Mouse (Mus musculus) lung, embryonic 16.5 days (tissue): ENCODE results near the gene Snx11. TPM values are rescaled to one million over a fixed set of nuclear protein-coding genes. Genes with fewer than 3 reads are reported as not detected.
A peak's percentile ranks its signal among the peaks of the same experiment; 100 is the strongest.

Experiments used
- ATAC-seq: fragments of 200-750 bp; cut with Nextera tagmentation; 2 replicates; pipeline ENCODE4 v1.8.0; 2017; ENCODE audit warnings: low read depth, mild to moderate bottlenecking, moderate library complexity
- H3K27ac ChIP-seq: fragments of 300-500 bp; sonication (generic); 2 replicates; pipeline ENCODE4 v1.5.1; 2014; ENCODE audit warnings: mild to moderate bottlenecking, control low read depth, low read length
- H3K27me3 ChIP-seq: fragments of 300-500 bp; sonication (generic); 2 replicates; pipeline ENCODE4 v1.6.1; 2014; ENCODE audit warnings: low read depth, low read length, mixed read lengths; ENCODE audit not compliant: control insufficient read depth, insufficient read depth
- H3K36me3 ChIP-seq: fragments of 300-500 bp; sonication (generic); 2 replicates; pipeline ENCODE4 v1.6.1; 2014; ENCODE audit warnings: low read length; ENCODE audit not compliant: control insufficient read depth, insufficient read depth
- H3K4me1 ChIP-seq: fragments of 300-500 bp; sonication (generic); replicated peaks from 2 replicates; pipeline ENCODE4 v1.6.1; 2014; ENCODE audit warnings: low read length, mixed read lengths; ENCODE audit not compliant: control insufficient read depth, insufficient read depth
- H3K4me2 ChIP-seq: fragments of 300-500 bp; sonication (generic); 2 replicates; pipeline ENCODE4 v1.6.1; 2014; ENCODE audit warnings: low read depth, low read length, control low read depth
- H3K4me3 ChIP-seq: fragments of 300-500 bp; sonication (generic); 2 replicates; pipeline ENCODE4 v1.5.1; 2014; ENCODE audit warnings: mild to moderate bottlenecking, low read length, control low read depth
- H3K9ac ChIP-seq: fragments of 300-500 bp; sonication (generic); 2 replicates; pipeline ENCODE4 v1.6.1; 2014; ENCODE audit warnings: low read length, control low read depth
- H3K9me3 ChIP-seq: fragments of 300-500 bp; sonication (generic); 2 replicates; pipeline ENCODE4 v1.6.1; 2016; ENCODE audit warnings: low read length; ENCODE audit not compliant: control insufficient read depth
- WGBS: fragments of 180-500 bp; shearing (Covaris S2); extraction: QIAGEN DNeasy Blood & Tissue Kit; methylation state at CpG from one replicate; pipeline ENCODE4 v1.1.7; 2014; 5-methylcytosine and 5-hydroxymethylcytosine counted together
- polyA plus RNA-seq: library from polyadenylated mRNA; unstranded; fragments of >200 nt; fragmentation: Nextera tagmentation; extraction: Ambion mirVana; gene quantifications from 2 replicates; pipeline ENCODE4 v1.2.1, GENCODE M21; 2015

Snx11 gene
- polyA plus RNA-seq, 1 experiment from 2014 or later = 16.6 TPM

DNA sequence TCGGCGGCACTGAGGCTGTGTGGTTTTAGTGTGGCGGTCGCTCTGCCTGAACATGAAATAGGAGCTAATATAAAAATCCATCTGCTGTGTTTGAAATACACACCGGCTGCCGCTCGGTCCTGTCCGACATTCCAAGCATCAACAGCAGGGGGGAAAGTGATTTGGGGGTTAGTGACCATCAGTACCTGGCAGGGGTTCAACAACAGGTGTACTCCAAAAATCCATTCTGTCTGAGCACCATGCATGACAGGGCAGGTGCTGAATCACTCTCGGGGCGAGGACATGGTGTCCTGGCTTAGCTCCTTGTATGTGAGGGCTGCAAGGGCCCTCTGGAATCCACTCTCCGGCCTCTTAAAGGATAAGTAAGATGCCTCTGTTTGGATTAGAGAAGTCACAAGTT lies 41.0 kb downstream of the Snx11 start:
- Histone ChIP-seq H3K36me3 (no peaks in the 10 kb centered on the region), H3K9ac (peak overlapping the region; percentile 2; the same call in 1 of the 2 replicates), H3K9me3 (no peaks in the 10 kb centered on the region), H3K4me3 (peak overlapping the region; percentile 19), H3K4me2 (peak overlapping the region; percentile 53), H3K27ac (no peak overlapping the region), H3K27me3 (peaks cover 9% of the 10 kb centered on the region), H3K4me1 (peaks cover 10% of the 10 kb centered on the region)
- WGBS = 16% methylated on average over 11 of the region's 11 CpGs
- no peak for ATAC-seq

- 1% methylated on average over 19 of the region's 19 CpGs for WGBS
- Histone ChIP-seq H3K9ac (0 out of 2 replicates have a peak overlapping the region, but pooled peaks have one; percentile 1), H3K9me3 (no peaks in the 10 kb centered on the region), H3K4me2 (peak overlapping the region; percentile 53), H3K27me3 (peaks cover 5% of the 10 kb centered on the region), H3K36me3 (no peaks in the 10 kb centered on the region), H3K4me3 (peak overlapping the region; percentile 19), H3K4me1 (peaks cover 10% of the 10 kb centered on the region), H3K27ac (no peak overlapping the region)
- peak; percentile 83 for ATAC-seq
Observed at GRCm38 (mm10) chr11:96735908-96736307, 41.5 kb downstream of the Snx11 start.

DNA sequence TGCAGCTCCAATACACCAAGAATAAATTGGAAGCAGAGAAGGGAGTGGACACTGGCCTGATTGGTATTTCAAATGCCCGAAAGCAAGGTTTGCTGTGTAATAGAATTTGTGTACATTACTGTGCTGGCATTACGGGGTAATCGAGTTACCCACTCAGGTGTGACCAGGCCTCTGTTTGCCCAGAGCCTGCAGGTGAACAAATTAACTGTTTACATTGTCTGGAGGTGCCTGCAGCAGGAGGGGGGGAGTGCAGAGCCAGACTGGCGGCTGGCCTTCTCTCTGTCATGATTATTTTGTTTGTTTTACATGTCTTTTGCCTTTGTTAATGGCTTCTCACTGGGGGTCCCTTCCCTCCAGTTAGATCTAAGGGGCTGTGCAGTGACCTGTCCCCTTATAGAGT lies 44.7 kb downstream of the Snx11 start:
- Histone ChIP-seq H3K36me3 (no peaks in the 10 kb centered on the region), H3K27me3 (peaks cover 3% of the 10 kb centered on the region; the same call in 1 of the 2 replicates), H3K4me3 (no peak overlapping the region), H3K9me3 (no peaks in the 10 kb centered on the region), H3K4me2 (no peak overlapping the region), H3K9ac (no peak overlapping the region), H3K4me1 (peaks cover 10% of the 10 kb centered on the region), H3K27ac (no peak overlapping the region; the same call in 1 of the 2 replicates)
- 32% methylated on average over 4 of the region's 4 CpGs for WGBS
- ATAC-seq = peak; percentile 54; the same call in 1 of the 2 replicates

GRCm38 (mm10) chr11:96730327-96730726 lies 47.0 kb downstream of the Snx11 start:
- H3K36me3 ChIP-seq = no peaks in the 10 kb centered on the region
- H3K4me1 ChIP-seq = no peaks in the 10 kb centered on the region
- H3K27me3 ChIP-seq = no peaks in the 10 kb centered on the region
- 54% methylated on average over 5 of the region's 5 CpGs for WGBS
- H3K4me3 ChIP-seq = no peak overlapping the region
- no peak overlapping the region for H3K9ac ChIP-seq
- H3K27ac ChIP-seq = no peak overlapping the region
- no peak for ATAC-seq
- no peaks in the 10 kb centered on the region for H3K9me3 ChIP-seq
- no peak overlapping the region for H3K4me2 ChIP-seq

- Histone ChIP-seq H3K27ac (no peak overlapping the region), H3K9ac (no peak overlapping the region), H3K4me1 (no peaks in the 10 kb centered on the region), H3K4me3 (no peak overlapping the region), H3K36me3 (no peaks in the 10 kb centered on the region), H3K27me3 (no peaks in the 10 kb centered on the region), H3K4me2 (no peak overlapping the region), H3K9me3 (no peaks in the 10 kb centered on the region)
- 40% methylated on average over 9 of the region's 9 CpGs for WGBS
- no peak for ATAC-seq
Observed at GRCm38 (mm10) chr11:96729462-96729861, 47.9 kb downstream of the Snx11 start.

DNA sequence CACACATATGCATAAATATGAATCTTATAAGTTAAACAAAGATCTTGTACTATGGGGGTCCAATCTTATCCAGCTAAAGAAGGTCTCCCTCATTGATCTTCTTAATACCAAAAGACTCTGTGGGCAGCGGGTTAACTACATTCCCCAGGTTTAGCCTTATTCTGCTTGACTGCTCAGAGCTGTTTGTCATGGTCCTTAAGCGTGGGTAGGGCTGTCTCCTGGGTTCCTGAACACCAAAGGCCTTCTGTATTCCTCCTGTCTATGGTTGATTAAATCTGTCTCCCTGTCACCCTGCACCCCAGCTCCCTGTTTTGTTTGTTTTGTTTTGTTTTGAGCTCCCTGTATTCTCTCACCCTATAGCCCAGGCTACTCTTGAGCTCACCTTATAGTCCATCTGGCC lies 48.8 kb downstream of the Snx11 start:
- H3K27me3 ChIP-seq = no peaks in the 10 kb centered on the region
- no peaks in the 10 kb centered on the region for H3K36me3 ChIP-seq
- WGBS = 85% methylated on average over 2 of the region's 2 CpGs
- H3K9ac ChIP-seq = no peak overlapping the region
- H3K4me2 ChIP-seq = no peak overlapping the region
- ATAC-seq = no peak
- no peak overlapping the region for H3K27ac ChIP-seq
- H3K4me1 ChIP-seq = no peaks in the 10 kb centered on the region
- no peak overlapping the region for H3K4me3 ChIP-seq
- H3K9me3 ChIP-seq = no peaks in the 10 kb centered on the region

DNA sequence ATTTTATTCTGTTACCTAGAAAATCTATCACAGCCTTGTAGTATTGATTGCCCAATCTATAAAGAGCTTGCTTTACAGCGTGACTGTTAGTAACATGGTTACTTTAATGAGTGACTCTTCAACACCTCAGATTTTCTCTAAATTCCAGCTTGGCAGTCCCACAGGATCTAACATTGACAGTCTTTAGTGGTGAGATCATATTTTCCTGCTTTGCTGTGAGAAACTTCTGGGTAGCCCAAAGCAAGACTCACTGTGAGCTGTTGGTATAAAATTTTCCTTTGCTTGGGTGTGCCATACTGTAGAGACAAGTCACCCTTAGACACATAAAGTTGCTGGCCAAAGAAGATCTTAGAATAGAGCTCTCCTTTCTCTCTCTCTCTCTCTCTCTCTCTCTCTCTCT lies 51.5 kb downstream of the Snx11 start:
- 42% methylated on average over 1 of the region's 1 CpGs for WGBS
- no peak overlapping the region for H3K4me3 ChIP-seq
- no peak overlapping the region for H3K9ac ChIP-seq
- H3K4me2 ChIP-seq = no peak overlapping the region
- H3K4me1 ChIP-seq = no peaks in the 10 kb centered on the region
- no peaks in the 10 kb centered on the region for H3K36me3 ChIP-seq
- no peaks in the 10 kb centered on the region for H3K9me3 ChIP-seq
- H3K27ac ChIP-seq = no peak overlapping the region
- no peaks in the 10 kb centered on the region for H3K27me3 ChIP-seq
- no peak for ATAC-seq

- Histone ChIP-seq H3K9ac (no peak overlapping the region), H3K27me3 (no peaks in the 10 kb centered on the region), H3K4me3 (no peak overlapping the region), H3K4me1 (no peaks in the 10 kb centered on the region), H3K27ac (no peak overlapping the region), H3K36me3 (no peaks in the 10 kb centered on the region), H3K4me2 (no peak overlapping the region), H3K9me3 (no peaks in the 10 kb centered on the region)
- 49% methylated on average over 7 of the region's 7 CpGs for WGBS
- ATAC-seq = no peak
Observed at GRCm38 (mm10) chr11:96718609-96719008, 58.8 kb downstream of the Snx11 start.
